Mouse (Mus musculus) hindbrain, postnatal 0 days (tissue): ENCODE data around the gene Irf7. TPM values are rescaled to one million over a fixed set of nuclear protein-coding genes. Genes with fewer than 3 reads are reported as not detected.
A peak's percentile ranks its signal among the peaks of the same experiment; 100 is the strongest.

ENCODE experiments used
- ATAC-seq: fragments of 200-750 bp; cut with Nextera tagmentation; 2 replicates; pipeline ENCODE4 v1.8.0; 2017; ENCODE audit warnings: mild to moderate bottlenecking, moderate TSS enrichment, moderate library complexity
- DNase-seq: peaks from one replicate; pipeline ENCODE4 v3.0.0-alpha.2; 2015; ENCODE audit warnings: low spot score
- H3K27ac ChIP-seq: fragments of 300-500 bp; sonication (generic); 2 replicates; pipeline ENCODE4 v1.5.1; 2014; ENCODE audit warnings: mild to moderate bottlenecking
- H3K27me3 ChIP-seq: fragments of 300-500 bp; sonication (generic); 2 replicates; pipeline ENCODE4 v1.6.1; 2014; ENCODE audit warnings: low read length, mixed read lengths; ENCODE audit not compliant: insufficient read depth
- H3K36me3 ChIP-seq: fragments of 300-500 bp; sonication (generic); 2 replicates; pipeline ENCODE4 v1.6.1; 2014; ENCODE audit warnings: low read length, mixed read lengths; ENCODE audit not compliant: insufficient read depth
- H3K4me1 ChIP-seq: fragments of 300-500 bp; sonication (generic); 2 replicates; pipeline ENCODE4 v1.6.1; 2014; ENCODE audit warnings: antibody characterized with exemption, low read length, mixed read lengths; ENCODE audit not compliant: insufficient read depth
- H3K4me2 ChIP-seq: fragments of 300-500 bp; sonication (generic); 2 replicates; pipeline ENCODE4 v1.6.1; 2014; ENCODE audit warnings: low read depth, mild to moderate bottlenecking, low read length, moderate library complexity, mixed read lengths
- H3K4me3 ChIP-seq: fragments of 300-500 bp; sonication (generic); 2 replicates; pipeline ENCODE4 v1.5.1; 2014; ENCODE audit warnings: low read length
- H3K9ac ChIP-seq: fragments of 300-500 bp; sonication (generic); replicated peaks from 2 replicates; pipeline ENCODE4 v1.6.1; 2014; ENCODE audit warnings: mild to moderate bottlenecking, low read length, moderate library complexity, mixed read lengths
- H3K9me3 ChIP-seq: fragments of 300-500 bp; sonication (generic); 2 replicates; pipeline ENCODE4 v1.6.1; 2016; ENCODE audit warnings: low read length, mixed read lengths
- CTCF ChIP-seq: IDR thresholded peaks from 2 replicates; pipeline ENCODE4 v1.5.1; 2016; ENCODE audit warnings: antibody characterized with exemption, control low read depth, low read depth
- WGBS: fragments of 180-500 bp; shearing (Covaris S2); extraction: QIAGEN DNeasy Blood & Tissue Kit; methylation state at CpG from one replicate; pipeline ENCODE4 v1.1.7; 2014; 5-methylcytosine and 5-hydroxymethylcytosine counted together
- polyA plus RNA-seq: library from polyadenylated mRNA; unstranded; fragments of >200 nt; fragmentation: Nextera tagmentation; extraction: Ambion mirVana; gene quantifications from 2 replicates; pipeline ENCODE4 v1.2.1, GENCODE M21; 2015
- total RNA-seq: library from RNA; depleted of rRNA; stranded (reverse); fragments of >200 nt; gene quantifications from 2 replicates; pipeline ENCODE4 v1.2.3, GENCODE M21; 2014

Irf7 gene
- total and polyA plus RNA-seq, 2 experiments from 2014 or later = 3.3 to 3.9 TPM

DNA sequence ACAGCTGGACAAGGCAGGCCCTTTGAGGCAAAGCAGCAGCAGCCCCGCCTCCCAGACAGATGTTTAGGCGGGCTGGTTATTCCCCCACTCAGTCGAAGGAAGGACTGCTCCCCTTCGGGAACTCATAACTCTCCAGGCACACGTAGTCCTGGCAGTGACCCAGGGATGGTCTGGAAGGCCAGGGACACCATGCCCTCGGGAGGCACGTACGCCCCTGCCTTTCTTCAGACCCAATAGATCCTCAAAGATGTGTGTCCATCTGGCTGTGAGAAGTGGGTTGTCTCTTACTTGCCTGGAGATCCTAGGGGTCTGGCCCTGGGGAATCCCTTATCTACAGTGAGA is 44.2 kb downstream of the Irf7 start:
- Histone ChIP-seq H3K9me3 (no peaks in the 10 kb centered on the region), H3K4me1 (peaks cover 16% of the 10 kb centered on the region), H3K27me3 (no peaks in the 10 kb centered on the region), H3K36me3 (no peaks in the 10 kb centered on the region), H3K4me2 (peak overlapping the region; percentile 68), H3K27ac (peak overlapping the region; percentile 36; the same call in 1 of the 2 replicates), H3K4me3 (peak overlapping the region; percentile 45), H3K9ac (peak overlapping the region; percentile 44)
- 5% methylated on average over 8 of the region's 8 CpGs for WGBS
- ATAC-seq (no peak), DNase-seq (no peak)
- TF ChIP-seq CTCF = no peak

DNA sequence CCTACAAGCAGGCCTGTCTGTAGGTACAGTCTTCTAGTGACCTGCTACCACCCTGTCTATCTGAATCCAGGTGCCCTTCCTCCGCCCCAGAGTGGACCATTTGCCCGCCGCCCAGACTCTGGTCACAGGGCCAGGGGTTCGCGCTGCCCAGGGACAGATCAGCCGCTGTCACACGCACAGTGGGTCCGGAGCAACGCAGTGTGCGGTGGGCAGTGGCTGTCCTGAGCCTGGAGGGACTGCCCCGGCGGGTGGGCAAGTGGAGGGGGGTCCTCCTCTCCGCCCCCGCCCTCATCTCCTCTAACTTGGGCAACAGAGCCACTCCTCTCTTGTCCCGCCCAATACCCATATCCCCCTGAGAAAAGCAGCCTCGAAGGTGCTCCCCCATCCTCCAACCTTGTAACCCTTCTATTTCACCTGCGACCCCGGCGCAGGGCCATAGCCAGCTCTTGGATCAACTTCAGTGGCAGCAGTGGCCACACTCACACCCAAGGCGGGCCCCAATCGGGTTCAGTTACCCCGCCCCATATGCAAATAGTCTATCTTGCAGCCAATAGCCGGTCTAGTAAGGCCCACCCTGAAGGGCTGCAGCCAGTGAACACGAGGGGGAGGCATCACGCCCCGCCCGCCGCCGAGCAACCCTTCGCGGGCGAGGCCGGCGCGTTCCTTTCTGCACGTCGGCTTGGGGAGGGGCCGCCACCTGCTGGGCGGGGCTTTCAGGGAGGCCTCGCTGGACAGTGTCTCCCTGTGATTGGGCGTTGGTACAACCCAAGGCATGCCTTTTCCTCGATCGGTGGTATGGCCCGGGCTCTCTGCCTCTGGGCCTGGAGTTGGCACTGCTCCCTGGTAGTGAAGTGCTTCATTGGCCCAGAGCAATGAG is 44.8 kb downstream of the Irf7 start:
- Histone ChIP-seq H3K4me3 (peak overlapping the region; percentile 45), H3K4me1 (peaks cover 18% of the 10 kb centered on the region), H3K4me2 (peak overlapping the region; percentile 68), H3K36me3 (no peaks in the 10 kb centered on the region), H3K9me3 (no peaks in the 10 kb centered on the region), H3K27me3 (no peaks in the 10 kb centered on the region), H3K27ac (peak overlapping the region; percentile 36; the same call in 1 of the 2 replicates), H3K9ac (peak overlapping the region; percentile 44)
- TF ChIP-seq CTCF = peak; percentile 39
- DNase-seq = peak; percentile 98
- peak; percentile 98 for ATAC-seq
- WGBS = 2% methylated on average over 44 of the region's 44 CpGs

DNA sequence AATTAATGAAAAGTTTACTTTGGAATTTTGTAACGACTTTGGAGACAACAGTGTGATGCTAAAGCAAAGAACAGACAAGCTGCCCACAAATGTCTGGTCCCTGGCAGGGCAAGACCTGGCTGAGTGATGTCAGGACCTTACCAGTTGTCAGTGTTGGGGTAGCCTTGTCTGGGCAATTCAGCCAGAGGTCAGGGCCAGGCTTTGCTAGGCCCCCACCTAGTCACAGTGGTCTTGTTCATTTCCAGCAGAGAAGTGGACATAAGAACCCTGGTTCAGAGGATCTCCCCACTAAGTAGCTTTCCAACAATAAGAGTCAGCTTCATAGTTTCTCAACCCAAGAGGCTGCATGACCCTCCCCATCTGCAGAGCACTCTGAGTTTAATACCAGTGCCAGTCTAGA is 45.9 kb downstream of the Irf7 start:
- no peak for DNase-seq
- Histone ChIP-seq H3K9me3 (no peaks in the 10 kb centered on the region), H3K27ac (no peak overlapping the region), H3K4me3 (no peak overlapping the region), H3K9ac (no peak overlapping the region), H3K4me2 (no peak overlapping the region; the same call in 1 of the 2 replicates), H3K27me3 (no peaks in the 10 kb centered on the region), H3K4me1 (peaks cover 23% of the 10 kb centered on the region), H3K36me3 (no peaks in the 10 kb centered on the region)
- no peak for ATAC-seq
- no peak for TF ChIP-seq CTCF
- WGBS = 79% methylated on average over 1 of the region's 1 CpGs

DNA sequence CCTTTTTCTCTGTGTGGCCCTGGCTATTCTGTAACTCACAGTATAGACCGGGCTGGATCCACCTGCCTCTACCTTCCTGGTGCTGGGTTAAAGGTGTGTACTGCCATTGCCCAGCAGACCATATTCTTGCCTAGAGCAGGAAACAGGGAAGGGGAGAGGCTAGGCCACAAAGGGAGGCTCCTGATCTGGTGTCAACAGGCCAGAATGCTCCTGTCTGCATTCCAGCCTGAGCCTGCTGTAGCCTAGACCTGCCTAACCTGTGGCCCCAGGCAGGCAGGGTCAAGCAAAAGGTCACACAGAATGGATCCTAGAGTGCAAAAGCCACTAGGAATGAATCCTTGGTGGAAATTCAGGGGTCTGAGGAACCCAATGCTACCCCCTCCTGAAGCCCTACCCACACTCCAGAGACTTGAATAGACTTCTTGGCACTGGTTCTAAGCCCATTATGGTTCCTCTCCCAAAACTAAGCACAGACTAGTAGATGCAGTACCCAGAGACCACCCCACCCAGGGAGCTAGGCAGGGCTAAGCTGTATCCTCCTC is 46.7 kb downstream of the Irf7 start:
- H3K4me2 ChIP-seq = no peak overlapping the region
- no peak overlapping the region for H3K27ac ChIP-seq
- no peak for DNase-seq
- TF ChIP-seq CTCF = no peak
- ATAC-seq = no peak
- no peak overlapping the region for H3K9ac ChIP-seq
- no peaks in the 10 kb centered on the region for H3K27me3 ChIP-seq
- H3K36me3 ChIP-seq = no peaks in the 10 kb centered on the region
- H3K4me1 ChIP-seq = peaks cover 28% of the 10 kb centered on the region
- no peak overlapping the region for H3K4me3 ChIP-seq
- 100% methylated on average over 1 of the region's 1 CpGs for WGBS
- no peaks in the 10 kb centered on the region for H3K9me3 ChIP-seq

DNA sequence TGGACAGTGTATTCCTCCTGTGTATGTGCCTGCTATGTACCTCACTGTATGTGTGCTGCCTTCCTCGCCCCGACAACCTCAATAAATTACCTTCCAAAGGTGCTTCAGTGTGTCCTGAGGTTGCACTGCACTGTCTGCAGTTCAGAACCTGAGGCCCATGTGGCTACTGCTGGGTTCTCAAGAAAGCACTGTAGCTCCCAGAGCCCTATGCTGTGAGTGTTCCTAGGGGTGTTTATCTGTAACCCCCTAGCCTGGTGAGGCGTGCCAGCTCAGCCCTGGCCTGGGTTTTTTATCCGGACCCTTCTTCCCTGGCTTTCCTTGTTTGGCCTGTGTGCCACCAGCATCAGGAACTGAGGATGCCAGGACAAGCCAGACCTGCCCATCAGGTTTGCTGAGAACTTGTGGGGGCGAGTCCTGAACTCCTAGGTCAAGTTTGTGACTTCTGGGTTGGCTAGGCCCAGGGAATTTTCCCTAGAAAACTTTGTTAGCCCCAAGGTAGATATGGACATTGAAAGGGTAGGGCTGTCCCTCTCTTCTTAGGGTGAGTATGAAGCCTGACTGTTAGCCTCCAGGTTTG is 47.6 kb downstream of the Irf7 start:
- no peak for DNase-seq
- no peak overlapping the region for H3K27ac ChIP-seq
- no peaks in the 10 kb centered on the region for H3K27me3 ChIP-seq
- ATAC-seq = no peak
- peaks cover 28% of the 10 kb centered on the region for H3K4me1 ChIP-seq
- WGBS = 91% methylated on average over 5 of the region's 5 CpGs
- TF ChIP-seq CTCF = no peak
- H3K9me3 ChIP-seq = no peaks in the 10 kb centered on the region
- no peaks in the 10 kb centered on the region for H3K36me3 ChIP-seq
- H3K4me3 ChIP-seq = no peak overlapping the region
- no peak overlapping the region for H3K4me2 ChIP-seq
- H3K9ac ChIP-seq = no peak overlapping the region

DNA sequence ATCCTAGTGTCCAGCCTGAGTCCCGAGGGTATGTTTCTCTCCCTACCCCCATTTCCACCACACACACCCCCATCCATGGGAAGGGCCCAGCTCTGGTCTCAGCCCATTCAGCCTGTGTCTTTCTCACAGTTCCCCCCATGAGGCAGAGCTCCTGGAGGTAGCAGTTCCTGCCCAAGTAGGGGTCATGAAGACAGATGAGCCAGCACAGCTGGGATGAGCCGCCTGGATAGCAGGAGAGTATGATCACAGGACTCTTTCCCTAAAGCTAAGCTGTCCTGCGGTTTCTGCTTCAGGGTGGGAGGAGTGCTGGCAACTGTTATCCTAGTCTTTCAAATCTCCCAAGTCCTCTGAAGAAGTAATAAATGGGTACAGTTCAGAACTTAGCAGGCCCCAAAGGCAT is 48.1 kb downstream of the Irf7 start:
- H3K27me3 ChIP-seq = no peaks in the 10 kb centered on the region
- 77% methylated on average over 3 of the region's 3 CpGs for WGBS
- H3K9ac ChIP-seq = no peak overlapping the region; the same call in 1 of the 2 replicates
- ATAC-seq (no peak), DNase-seq (no peak)
- no peak for TF ChIP-seq CTCF
- no peak overlapping the region for H3K4me2 ChIP-seq
- H3K4me3 ChIP-seq = no peak overlapping the region
- no peaks in the 10 kb centered on the region for H3K9me3 ChIP-seq
- no peak overlapping the region for H3K27ac ChIP-seq
- no peaks in the 10 kb centered on the region for H3K36me3 ChIP-seq
- H3K4me1 ChIP-seq = peaks cover 28% of the 10 kb centered on the region
